Comparison of ENCODE assay signal across 8 mouse cellular contexts in genomic region chrX:145504717-145505415, GRCm38 (mm10). TPM values are rescaled to one million over a fixed set of nuclear protein-coding genes. Genes with fewer than 3 reads are reported as not detected.
DNase-seq lines count a peak whose midpoint lies in the region; ATAC-seq and TF ChIP-seq lines count a peak whose summit lies in the region.

Amot (minus strand) TSS chrX:145505181.

- no peaks in the 10 kb centered on the region for H3K36me3 ChIP-seq in hindbrain, embryonic 16.5 days (ENCODE audit: control insufficient read depth, insufficient read depth, low read length)
- H3K36me3 ChIP-seq in megakaryocyte, embryonic 14.5 days (replicated peaks; ENCODE audit: low read length), result no peaks in the 10 kb centered on the region

- WGBS in hindbrain, embryonic 16.5 days, result 25% methylated on average over 34 of the region's 34 CpGs

- peak; percentile 84 for DNase-seq in adipocyte (ENCODE audit: low spot score)
- DNase-seq in gastrocnemius, adult 2 months, result peak; percentile 91
- peak; percentile 5 to 67 for DNase-seq in left cerebral cortex, adult 9 months (ENCODE audit: low spot score in 2 of 2)
- peak; percentile 78 for DNase-seq in right cerebral cortex, postnatal 10 days (ENCODE audit: low spot score in 2 of 2)
- peak; percentile 85 for DNase-seq in urinary bladder, postnatal 14 days (ENCODE audit: low spot score)

- ATAC-seq in common myeloid progenitor, adult 5-6 weeks (replicated peaks; ENCODE audit: low read depth, poor library complexity, severe bottlenecking), result peak; percentile 84
- ATAC-seq in hindbrain, embryonic 16.5 days, result peak; percentile 93

- TF ChIP-seq CTCF in gastrocnemius, adult 2 months (IDR thresholded peaks at IDR 0.05), result no peak

- H3K4me3 ChIP-seq in gastrocnemius, adult 2 months, result peak within 1 kb of the TSS; percentile 74
- peak within 1 kb of the TSS; percentile 45 for H3K4me3 ChIP-seq in hindbrain, embryonic 16.5 days (ENCODE audit: low read length)
- H3K4me3 ChIP-seq in megakaryocyte, embryonic 14.5 days (replicated peaks), result peak within 1 kb of the TSS; percentile 93

- no peaks in the 10 kb centered on the region for H3K4me1 ChIP-seq in hindbrain, embryonic 16.5 days (ENCODE audit: control insufficient read depth, insufficient read depth, low read depth, low read length)
- 0 out of 2 replicates have a peak, but pooled peaks cover 3% of the 10 kb centered on the region for H3K4me1 ChIP-seq in megakaryocyte, embryonic 14.5 days

- peak within 1 kb of the TSS; percentile 73 for H3K4me2 ChIP-seq in hindbrain, embryonic 16.5 days (ENCODE audit: low read length)

- intact Hi-C loops in gastrocnemius, adult 2 months (cut with DNase I), result loop anchor here (5.0 kb wide), 1 partner anchor 38 kb away; no protein-coding TSS in a partner anchor

- peak within 1 kb of the TSS; percentile 65 for H3K9ac ChIP-seq in hindbrain, embryonic 16.5 days (ENCODE audit: low read depth, low read length)

- peak within 1 kb of the TSS; percentile 83 for H3K27ac ChIP-seq in gastrocnemius, adult 2 months
- peak within 1 kb of the TSS; percentile 44; the same call in 1 of the 2 replicates for H3K27ac ChIP-seq in hindbrain, embryonic 16.5 days (ENCODE audit: low read depth, low read length)

- H3K9me3 ChIP-seq in hindbrain, embryonic 16.5 days (ENCODE audit: control insufficient read depth, low read length), result no peaks in the 10 kb centered on the region
- H3K9me3 ChIP-seq in megakaryocyte, embryonic 14.5 days, result no peaks in the 10 kb centered on the region

- H3K27me3 ChIP-seq in hindbrain, embryonic 16.5 days (replicated peaks; ENCODE audit: control insufficient read depth, insufficient read depth, low read length), result no peaks in the 10 kb centered on the region
- peaks cover 19% of the 10 kb centered on the region for H3K27me3 ChIP-seq in megakaryocyte, embryonic 14.5 days (replicated peaks)

RNA-seq across cellular contexts. Expression of gene Amot, which starts in this region (rescaled TPM):
- total RNA-seq in common myeloid progenitor, adult 5-6 weeks (2017), result 4.9 and 8.5 TPM in 2 replicates
- 100 to 1,000 TPM in 1 of 2 experiments, 10 to 100 TPM in 1; 82.8 to 116 TPM for total RNA-seq in gastrocnemius, adult 2 months (2021)
- 10.9 and 11.5 TPM in 2 replicates for polyA plus RNA-seq in hindbrain, embryonic 16.5 days (2015; fragmentation: Nextera tagmentation; extraction: Ambion mirVana)
- 0.17 and 0.76 TPM in 2 replicates for polyA plus RNA-seq in megakaryocyte, embryonic 14.5 days (2012; ENCODE audit: insufficient read depth, low replicate concordance)

Comparison
In these comparisons a context has a peak if more than half of its experiments do, and no peak if none do; other contexts are left out.
1. Peak in every context shown above with its lines: DNase-seq, ATAC-seq, H3K4me3 ChIP-seq and H3K27ac ChIP-seq.
2. DNase-seq: peak in every context shown above with its lines; median percentile 91 in gastrocnemius, adult 2 months; 85 in urinary bladder, postnatal 14 days; 84 in adipocyte; 78 in right cerebral cortex, postnatal 10 days; 36 in left cerebral cortex, adult 9 months.